Comparison of ENCODE assay signal across 34 mouse cellular contexts in the genomic region with DNA sequence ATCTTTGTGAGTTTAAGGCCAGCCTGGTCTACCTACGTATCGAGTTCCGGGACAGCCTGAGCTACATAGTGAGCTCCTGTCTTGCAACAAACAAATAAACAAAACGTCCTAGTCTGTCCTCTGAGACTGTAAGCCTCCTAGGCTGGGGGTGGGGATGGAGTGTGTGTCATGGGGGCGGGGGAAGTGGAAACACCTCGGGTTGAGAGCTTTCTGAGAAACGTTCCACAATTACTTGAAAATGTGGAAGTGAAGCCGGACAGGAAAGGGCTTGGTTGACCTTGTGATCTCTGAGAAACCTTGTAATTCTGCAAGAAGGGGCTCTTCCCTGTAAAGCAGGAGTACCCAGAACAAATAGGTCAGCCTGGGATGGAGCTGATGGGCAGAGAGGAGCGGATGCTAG. TPM values are rescaled to one million over a fixed set of nuclear protein-coding genes. Genes with fewer than 3 reads are reported as not detected.
DNase-seq lines count a peak whose midpoint lies in the region; ATAC-seq and TF ChIP-seq lines count a peak whose summit lies in the region.
"Had no signal": no experiment of that assay in that cellular context is flagged by ENCODE, and none has a peak within 500 bp of the region (broad histone marks: within the 10 kb centered on the region; RNA-seq: fewer than 3 reads in every experiment).

No protein-coding gene starts in this region.

- no peaks in the 10 kb centered on the region for H3K4me1 ChIP-seq in lung, postnatal 0 days (ENCODE audit: insufficient read depth, low read depth, low read length)
- peaks cover 39% of the 10 kb centered on the region for H3K4me1 ChIP-seq in bone marrow macrophage, adult 2 months (ENCODE audit: control insufficient read depth, insufficient read depth, low read length)
- H3K4me1 ChIP-seq: embryonic facial prominence, embryonic 15.5 days; forebrain, embryonic 12.5 days; heart, embryonic 15.5 days; liver, embryonic 13.5 days; midbrain, embryonic 10.5 days; midbrain, embryonic 15.5 days had no signal

- intact Hi-C loops in left cerebral cortex, postnatal 10 days (cut with DNase I): no loop called here

- H3K4me3 ChIP-seq in lung, postnatal 0 days (ENCODE audit: low read depth, low read length): no peak overlapping the region
- peak overlapping the region; percentile 4; the same call in 1 of the 2 replicates for H3K4me3 ChIP-seq in bone marrow macrophage, adult 2 months (ENCODE audit: insufficient read depth, low read length)
- H3K4me3 ChIP-seq: embryonic facial prominence, embryonic 10.5 days; embryonic facial prominence, embryonic 15.5 days; forebrain, embryonic 12.5 days; heart, embryonic 10.5 days; heart, embryonic 15.5 days; liver, embryonic 13.5 days; midbrain, embryonic 10.5 days; midbrain, embryonic 15.5 days had no signal

- H3K27ac ChIP-seq in lung, postnatal 0 days (ENCODE audit: low read length): no peak overlapping the region
- peak overlapping the region; percentile 65 for H3K27ac ChIP-seq in bone marrow macrophage, adult 2 months (ENCODE audit: insufficient read depth, low read depth, low read length)
- H3K27ac ChIP-seq: embryonic facial prominence, embryonic 10.5 days; embryonic facial prominence, embryonic 15.5 days; forebrain, embryonic 12.5 days; heart, embryonic 10.5 days; heart, embryonic 15.5 days; liver, embryonic 13.5 days; midbrain, embryonic 10.5 days; midbrain, embryonic 15.5 days had no signal

- H3K36me3 ChIP-seq in lung, postnatal 0 days (ENCODE audit: insufficient read depth, low read length): no peaks in the 10 kb centered on the region
- H3K36me3 ChIP-seq: embryonic facial prominence, embryonic 10.5 days; embryonic facial prominence, embryonic 15.5 days; forebrain, embryonic 12.5 days; heart, embryonic 10.5 days; heart, embryonic 15.5 days; liver, embryonic 13.5 days; midbrain, embryonic 10.5 days; midbrain, embryonic 15.5 days had no signal

- H3K9ac ChIP-seq in lung, postnatal 0 days (replicated peaks; ENCODE audit: low read depth): no peak overlapping the region
- H3K9ac ChIP-seq: embryonic facial prominence, embryonic 15.5 days; forebrain, embryonic 12.5 days; forebrain, postnatal 0 days; heart, embryonic 15.5 days; liver, embryonic 13.5 days; midbrain, embryonic 15.5 days had no signal

- H3K9me3 ChIP-seq in lung, postnatal 0 days (ENCODE audit: low read length): no peaks in the 10 kb centered on the region
- H3K9me3 ChIP-seq: embryonic facial prominence, embryonic 10.5 days; embryonic facial prominence, embryonic 15.5 days; forebrain, embryonic 12.5 days; heart, embryonic 10.5 days; heart, embryonic 15.5 days; liver, embryonic 13.5 days; midbrain, embryonic 10.5 days; midbrain, embryonic 15.5 days had no signal

- 63% methylated on average over 9 of the region's 9 CpGs for WGBS in lung, postnatal 0 days

- TF ChIP-seq POLR2A in bone marrow macrophage, adult 2 months (IDR thresholded peaks at IDR 0.05; ENCODE audit: borderline replicate concordance, low read depth, low read length): no peak

- DNase-seq in lung, postnatal 0 days (ENCODE audit: low spot score): peak; percentile 28
- no peak for DNase-seq in lung, postnatal 25 days (ENCODE audit: low spot score)
- peak; percentile 59 for DNase-seq in lung, postnatal 36 days
- DNase-seq in kidney, postnatal 25 days: no peak
- no peak for DNase-seq in left cerebral cortex, postnatal 10 days (ENCODE audit: extremely low spot score in 1 of 2, low spot score in 2 of 2)
- no peak for DNase-seq in cerebellum, postnatal 10 days
- DNase-seq: adrenal gland, postnatal 10 days; B cell, adult 2 months; cerebellum, adult 11-12 months; cerebellum, adult 9-11 months; forebrain, postnatal 0 days; gastrocnemius, postnatal 14 days; heart, adult 11 months; kidney, adult 18-20 months; layer of hippocampus, adult 9-11 months; liver, embryonic 13.5 days; right cerebral cortex, postnatal 4 days; thymus, adult 2 months; thymus, postnatal 4 days had no signal

- no peaks in the 10 kb centered on the region for H3K27me3 ChIP-seq in lung, postnatal 0 days (replicated peaks; ENCODE audit: insufficient read depth, low read length)
- H3K27me3 ChIP-seq: embryonic facial prominence, embryonic 15.5 days; forebrain, embryonic 12.5 days; heart, embryonic 15.5 days; liver, embryonic 13.5 days; midbrain, embryonic 15.5 days had no signal

- no peak for TF ChIP-seq CTCF in lung, postnatal 0 days (IDR thresholded peaks at IDR 0.05)
- TF ChIP-seq CTCF in bone marrow macrophage, adult 2 months (IDR thresholded peaks at IDR 0.05; ENCODE audit: low read depth, low read length): no peak

- no peak overlapping the region for H3K4me2 ChIP-seq in lung, postnatal 0 days (replicated peaks; ENCODE audit: low read depth, low read length)
- H3K4me2 ChIP-seq: embryonic facial prominence, embryonic 15.5 days; forebrain, embryonic 12.5 days; heart, embryonic 15.5 days; liver, embryonic 13.5 days; midbrain, embryonic 15.5 days had no signal

- TF ChIP-seq EP300 in lung, postnatal 0 days (IDR thresholded peaks at IDR 0.05): 0 out of 2 replicates have a peak, but pooled peaks have one; percentile 30

- peak; percentile 14; the same call in 1 of the 2 replicates for ATAC-seq in lung, postnatal 0 days
- peak; percentile 91 for ATAC-seq in monocyte, adult 5-6 weeks (replicated peaks; ENCODE audit: insufficient number of reproducible peaks, low FRiP score, low TSS enrichment, poor library complexity, severe bottlenecking)
- ATAC-seq: forebrain, postnatal 0 days; hindbrain, embryonic 16.5 days; midbrain, embryonic 15.5 days had no signal

RNA-seq across cellular contexts. Expression of gene Cd300lf, which starts 14.4 kb away (rescaled TPM):
- polyA plus RNA-seq in lung, postnatal 0 days (2015; fragmentation: Nextera tagmentation; extraction: Ambion mirVana): 12.7 and 13.1 TPM in 2 replicates
- polyA plus RNA-seq in bone marrow macrophage, adult 2 months (2012; ENCODE audit: insufficient read depth, insufficient read length, missing spikeins): 1.9 and 2.9 TPM in 2 replicates
- 20.4 to 32.5 TPM (median 25.8 TPM) in 3 replicates for total RNA-seq in monocyte, adult 5-6 weeks (2017)
- total RNA-seq in left cerebral cortex, postnatal 10 days (2021): under 1 TPM; 0.28 to 0.90 TPM
- total RNA-seq: gastrocnemius, postnatal 14 days had no signal
- polyA plus RNA-seq: embryonic facial prominence, embryonic 10.5 days; neural tube, embryonic 11.5 days had no signal

RNA-seq across cellular contexts. Expression of gene Rab37, which starts 28.2 kb away (rescaled TPM):
- polyA plus RNA-seq in lung, postnatal 0 days (2015; fragmentation: Nextera tagmentation; extraction: Ambion mirVana): 0.56 and 0.85 TPM in 2 replicates
- not detected in 2 replicates for polyA plus RNA-seq in bone marrow macrophage, adult 2 months (2012; ENCODE audit: insufficient read depth, insufficient read length, missing spikeins)
- 31.7 to 64.8 TPM (median 33.2 TPM) in 3 replicates for total RNA-seq in monocyte, adult 5-6 weeks (2017)
- under 1 TPM; 0.39 to 0.51 TPM for total RNA-seq in left cerebral cortex, postnatal 10 days (2021)

RNA-seq across cellular contexts. Expression of gene Slc9a3r1, which starts 43.7 kb away (rescaled TPM):
- polyA plus RNA-seq in lung, postnatal 0 days (2015; fragmentation: Nextera tagmentation; extraction: Ambion mirVana): 56.9 and 71.2 TPM in 2 replicates
- 76.2 and 78.8 TPM in 2 replicates for polyA plus RNA-seq in bone marrow macrophage, adult 2 months (2012; ENCODE audit: insufficient read depth, insufficient read length, missing spikeins)
- 65.9 to 104 TPM (median 70.4 TPM) in 3 replicates for total RNA-seq in monocyte, adult 5-6 weeks (2017)
- total RNA-seq in left cerebral cortex, postnatal 10 days (2021): 10 to 100 TPM; 53.7 to 56.0 TPM

RNA-seq across cellular contexts. Expression of gene Cd300e, which starts 57.4 kb away (rescaled TPM):
- 0.21 and 0.31 TPM in 2 replicates for polyA plus RNA-seq in lung, postnatal 0 days (2015; fragmentation: Nextera tagmentation; extraction: Ambion mirVana)
- 10.0 and 11.1 TPM in 2 replicates for polyA plus RNA-seq in bone marrow macrophage, adult 2 months (2012; ENCODE audit: insufficient read depth, insufficient read length, missing spikeins)
- 160 to 198 TPM (median 162 TPM) in 3 replicates for total RNA-seq in monocyte, adult 5-6 weeks (2017)
- total RNA-seq in left cerebral cortex, postnatal 10 days (2021): not detected
- total RNA-seq: forebrain, postnatal 0 days; gastrocnemius, postnatal 14 days; left cerebral cortex, postnatal 14 days had no signal
- polyA plus RNA-seq: embryonic facial prominence, embryonic 10.5 days; forebrain, embryonic 12.5 days; forebrain, postnatal 0 days; heart, embryonic 15.5 days; hindbrain, embryonic 11.5 days; kidney, embryonic 16.5 days; limb, embryonic 11.5 days; midbrain, embryonic 10.5 days; midbrain, embryonic 15.5 days; neural tube, embryonic 11.5 days had no signal

Comparison
In these comparisons a context has a peak if more than half of its experiments do, and no peak if none do; other contexts are left out.
1. DNase-seq: peak in lung, postnatal 0 days (single experiment) and lung, postnatal 36 days (single experiment); none in lung, postnatal 25 days (single experiment), kidney, postnatal 25 days (0 of 2), left cerebral cortex, postnatal 10 days (0 of 2) and cerebellum, postnatal 10 days (0 of 2).
2. RNA of gene Cd300lf, which starts 14.4 kb away (total RNA-seq): 20.4 to 32.5 TPM in monocyte, adult 5-6 weeks; 0.28 to 0.90 TPM in left cerebral cortex, postnatal 10 days; every median in the first group is over 10 times any median in the second.
3. RNA of gene Rab37, which starts 28.2 kb away (total RNA-seq): 31.7 to 64.8 TPM in monocyte, adult 5-6 weeks; 0.39 to 0.51 TPM in left cerebral cortex, postnatal 10 days; every median in the first group is over 10 times any median in the second.